Mouse (Mus musculus) cerebellum, postnatal 10 days (tissue): ENCODE data around the gene Kcnj2.

Source experiments
- DNase-seq, 2 experiments: peaks; one replicate each; pipeline ENCODE4 v3.0.0; 2021; ENCODE audit warnings: mixed read lengths in 2 of 2

The Kcnj2 gene

DNA sequence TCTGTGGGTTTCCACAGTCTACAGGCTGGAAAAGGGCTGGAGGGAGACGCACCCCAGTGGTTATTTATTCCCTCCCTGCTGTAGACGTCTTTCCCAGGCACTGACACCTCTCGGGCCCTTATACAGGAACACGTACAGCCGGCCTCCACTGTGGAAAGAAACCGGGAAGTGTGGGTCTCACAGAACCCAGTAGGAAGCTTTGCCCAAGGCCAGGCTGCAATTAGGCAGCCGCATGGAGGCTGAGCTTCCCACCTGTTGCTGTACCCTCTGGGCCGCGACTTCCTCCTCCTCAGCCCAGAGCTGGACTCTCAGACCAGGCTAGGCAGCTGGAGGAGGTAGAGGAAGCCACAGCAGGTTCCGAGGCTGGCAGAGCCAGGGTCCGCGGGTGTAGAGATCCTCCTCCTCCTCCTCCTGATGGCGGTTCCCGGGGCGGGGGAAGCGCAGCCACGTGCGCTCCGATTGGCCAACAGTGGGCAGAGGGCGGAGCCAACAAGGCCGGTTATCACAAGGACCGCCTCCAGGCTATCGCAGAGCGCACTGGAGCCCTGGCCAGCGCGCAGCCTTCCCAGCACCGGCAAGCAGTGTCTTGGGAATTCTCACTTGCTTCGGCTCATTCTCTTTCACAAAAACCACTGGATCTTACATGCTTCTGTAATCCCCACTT, at the start of gene Kcnj2:
Kcnj2 (plus strand) TSS at position 530 of the 664 bp plus-strand sequence.
- peak; percentile 93 to 95 for DNase-seq

DNA sequence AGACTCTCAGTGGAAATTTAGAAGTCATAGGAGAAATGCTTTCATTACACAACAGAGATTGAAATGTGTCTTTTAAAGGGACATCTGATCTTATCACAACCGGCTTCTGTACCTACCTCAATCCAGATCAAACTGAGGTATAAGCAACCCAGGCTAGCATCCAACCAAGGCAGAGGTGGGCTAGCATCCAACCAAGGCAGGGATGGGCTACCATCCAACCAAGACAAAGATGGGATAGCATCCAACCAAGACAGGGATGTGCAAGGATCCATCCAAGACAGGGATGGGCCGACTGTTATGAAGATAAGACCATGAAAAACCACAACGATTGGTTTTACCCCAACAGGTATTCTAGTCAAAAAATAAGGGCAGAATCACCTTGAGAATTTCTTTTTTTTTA, 49.8 kb upstream of the Kcnj2 start:
- peak; percentile 62 to 68 for DNase-seq

DNA sequence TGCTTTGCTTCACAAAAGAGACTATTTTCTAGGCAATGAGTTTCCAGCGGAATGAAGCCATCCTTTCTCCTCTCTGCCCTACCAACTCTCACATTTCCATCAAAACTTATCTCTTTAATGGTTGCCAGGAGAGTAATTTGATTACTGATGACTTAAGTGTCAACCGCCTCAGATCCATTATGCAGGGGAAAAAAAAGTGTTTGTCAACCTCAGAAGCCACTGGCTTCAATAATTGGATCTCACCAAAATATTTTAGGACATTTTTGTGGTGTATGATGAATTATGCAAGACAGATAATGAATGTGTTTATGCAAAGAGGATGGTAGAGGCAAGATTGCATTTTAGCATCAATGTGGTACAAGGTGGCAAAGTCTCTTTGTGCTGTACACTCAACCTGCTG, 45.8 kb upstream of the Kcnj2 start:
- DNase-seq, result no peak

DNA sequence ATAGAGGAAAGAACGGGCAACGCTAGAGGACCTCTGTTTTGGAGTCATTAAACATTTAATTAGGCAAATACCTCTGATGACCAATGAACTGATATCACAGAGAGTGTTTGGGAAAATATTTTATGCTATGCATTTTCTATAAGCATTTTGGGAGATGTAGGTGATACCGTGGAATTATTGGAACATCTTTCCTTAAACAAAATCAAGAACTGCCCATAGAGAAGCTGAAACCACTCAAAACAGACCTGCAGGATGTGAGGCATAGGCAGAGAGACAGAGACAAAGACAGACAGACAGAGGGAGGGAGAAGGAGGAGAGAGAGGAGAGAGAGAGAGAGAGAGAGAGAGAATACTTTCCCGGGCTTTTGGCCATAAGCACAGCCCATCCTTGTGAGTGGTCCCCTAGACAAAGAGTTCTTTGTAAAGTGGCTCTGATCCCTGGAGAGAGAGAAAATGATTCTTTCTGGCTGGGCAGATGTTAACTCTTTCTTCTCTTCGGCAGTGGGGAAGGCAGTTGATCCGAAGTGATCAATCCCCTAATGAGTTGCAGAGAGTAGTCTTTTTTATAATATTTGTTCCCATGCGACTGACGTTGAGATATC, 43.2 kb upstream of the Kcnj2 start:
- peak in 1 of 2 experiments; percentile 4 for DNase-seq

DNA sequence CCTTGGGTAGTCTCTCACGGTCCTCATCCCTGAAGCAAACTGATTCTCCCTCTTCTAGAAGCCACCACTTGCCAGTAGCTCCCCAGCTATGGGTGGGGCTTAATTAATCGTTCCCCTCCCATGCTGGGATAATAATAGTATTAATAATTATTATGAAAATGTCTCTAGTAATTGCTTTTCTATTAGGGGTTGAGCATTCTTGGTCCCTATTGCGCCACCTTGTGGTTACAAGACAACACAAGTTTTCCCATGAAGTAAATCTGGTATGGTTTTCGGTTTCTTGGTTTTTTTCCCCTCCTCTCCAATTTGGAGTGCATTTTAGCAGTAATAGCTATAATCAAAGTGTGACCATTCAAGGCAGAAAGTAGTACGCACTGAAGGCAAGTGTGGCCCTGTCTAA, 23.8 kb upstream of the Kcnj2 start:
- peak; percentile 65 to 79 for DNase-seq

DNA sequence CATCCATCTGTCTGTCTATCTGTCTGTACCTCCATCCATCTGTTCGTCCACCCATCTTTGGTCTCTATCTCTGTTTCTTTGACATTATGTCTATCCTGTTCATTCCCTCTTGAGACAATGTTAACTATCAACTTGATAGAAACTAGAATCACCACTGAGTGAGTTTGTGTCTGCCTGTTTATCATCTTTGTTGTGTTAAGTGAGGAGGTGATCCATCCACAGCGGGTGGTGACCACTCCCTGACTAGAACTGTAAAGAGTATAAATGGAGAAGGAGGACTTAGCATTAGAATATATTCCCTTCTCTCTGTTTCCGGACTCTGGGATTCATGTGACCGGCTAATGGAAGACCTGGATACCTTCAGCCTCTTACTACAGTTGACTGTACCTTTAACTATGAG, 22.7 kb upstream of the Kcnj2 start:
- DNase-seq, result no peak

DNA sequence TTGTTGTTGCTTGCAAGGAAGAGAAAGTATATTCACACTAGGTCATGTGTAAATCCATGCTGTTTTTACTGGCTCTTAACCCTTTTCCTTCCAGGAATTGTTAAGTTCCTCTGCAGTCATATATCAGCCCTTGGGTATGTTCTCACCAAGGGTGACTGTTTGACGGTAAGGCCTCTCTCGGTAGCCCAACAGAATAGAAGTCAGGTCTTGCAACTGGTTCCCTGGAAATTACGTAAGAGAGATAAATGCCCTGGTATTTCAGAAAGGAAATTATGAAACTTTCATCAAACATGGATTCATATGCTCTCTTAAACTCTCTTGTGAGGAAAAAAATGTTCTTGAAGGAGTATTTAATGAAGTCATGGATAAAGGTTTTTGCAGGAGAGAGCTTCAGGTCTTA, 11.7 kb upstream of the Kcnj2 start:
- DNase-seq, result no peak

DNA sequence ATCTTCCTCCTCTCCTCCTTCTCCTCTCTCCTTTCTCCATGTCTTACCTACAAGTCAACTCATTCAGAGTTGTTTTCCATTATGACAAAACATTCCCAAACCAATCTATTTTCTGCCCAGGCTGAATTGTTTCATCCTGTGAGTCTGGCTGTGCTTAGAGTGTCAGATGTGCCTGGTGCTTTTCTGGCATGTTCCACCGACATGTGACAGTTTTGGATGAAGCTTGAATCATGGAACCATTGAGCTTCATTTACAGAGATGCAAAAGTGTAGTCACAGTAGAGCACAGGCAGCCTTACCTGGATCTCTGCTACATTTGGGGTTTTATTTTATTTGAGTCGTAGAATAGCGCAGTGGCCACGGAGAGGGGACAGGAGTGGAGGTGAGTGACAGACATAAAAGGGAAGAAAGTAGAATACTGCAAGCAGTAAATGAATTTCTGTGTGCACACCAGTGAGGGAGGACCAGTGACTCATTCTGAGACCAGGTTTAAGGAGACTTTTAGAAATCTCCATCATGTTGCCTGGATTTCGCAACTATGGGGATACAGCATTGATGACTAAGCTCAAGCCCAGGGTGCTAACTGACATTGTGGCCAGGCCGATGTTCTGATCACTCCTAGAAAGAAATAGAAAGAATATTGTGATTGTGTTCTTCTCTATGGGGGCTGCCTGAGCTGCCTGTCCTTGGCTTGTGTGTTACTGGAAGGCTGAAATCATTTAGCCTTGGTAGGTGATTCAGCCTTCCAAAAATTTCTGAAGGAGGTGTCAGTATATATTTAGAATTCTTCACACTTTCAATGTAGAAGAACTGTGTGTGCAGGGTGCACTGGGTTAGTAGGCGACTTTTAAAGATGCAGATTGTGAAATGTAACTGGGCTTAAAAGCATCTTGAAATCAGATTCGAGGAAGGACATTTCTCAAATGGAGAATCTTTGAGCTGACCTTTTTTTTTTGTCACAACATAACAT, 10.8 kb upstream of the Kcnj2 start:
- DNase-seq, result peak; percentile 54 to 59

DNA sequence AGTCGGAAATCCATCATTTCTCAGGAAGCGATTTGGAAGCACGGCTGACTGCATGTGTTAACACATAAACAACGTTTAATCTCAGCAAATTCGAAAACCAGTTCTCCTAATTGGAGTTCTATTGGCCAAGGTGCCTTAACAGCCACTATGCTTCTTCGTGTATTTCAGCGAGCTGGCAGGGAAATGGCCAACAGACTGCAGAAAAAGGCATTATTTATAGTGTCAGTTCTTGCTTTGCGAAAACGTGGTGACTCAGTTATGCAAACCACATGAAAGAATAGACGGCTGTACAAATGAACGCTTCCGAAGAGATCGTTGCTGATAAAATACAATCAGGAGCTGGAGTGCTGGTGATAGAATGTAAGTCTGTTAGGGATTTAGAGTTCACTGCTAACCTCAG, 9.9 kb upstream of the Kcnj2 start:
- DNase-seq, result no peak

DNA sequence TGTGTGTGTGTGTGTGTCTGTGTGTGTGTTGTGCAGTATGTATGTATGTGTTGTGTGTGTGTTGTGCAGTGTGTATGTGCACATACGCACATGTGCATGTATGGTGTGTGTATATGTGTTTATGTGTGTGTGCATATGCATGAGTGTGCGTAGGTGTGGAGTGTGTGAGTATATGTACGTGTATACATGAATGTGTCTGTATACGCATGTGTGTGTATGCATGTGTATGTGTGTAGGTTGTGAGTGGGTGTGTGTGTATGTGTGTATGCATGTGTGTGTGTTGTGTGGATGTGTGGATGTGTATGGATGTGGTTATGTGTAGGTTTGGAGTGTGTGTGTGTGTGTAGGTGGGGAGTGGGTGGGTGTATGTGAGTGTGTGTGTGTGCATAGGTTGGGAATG, 8.5 kb upstream of the Kcnj2 start:
- DNase-seq, result no peak

DNA sequence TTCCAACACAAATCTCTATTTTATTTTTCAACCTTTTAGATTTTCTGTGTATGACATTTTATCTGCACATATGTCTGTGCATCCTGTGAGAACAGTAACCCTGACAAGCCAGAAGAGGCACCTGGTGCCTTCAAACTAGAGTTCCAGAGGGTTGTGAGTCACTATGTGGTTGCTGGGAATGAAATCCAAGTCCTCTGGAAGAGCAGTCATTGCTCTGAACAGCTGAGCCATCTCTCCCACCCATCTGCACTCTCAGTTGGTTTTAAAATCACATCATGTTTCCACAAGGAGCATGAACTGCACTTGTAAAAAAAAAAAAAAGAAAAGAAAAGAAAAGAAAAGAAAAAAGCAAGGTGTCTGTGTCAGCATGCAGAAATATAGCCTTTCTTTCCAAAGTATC, 6.5 kb upstream of the Kcnj2 start:
- no peak for DNase-seq

DNA sequence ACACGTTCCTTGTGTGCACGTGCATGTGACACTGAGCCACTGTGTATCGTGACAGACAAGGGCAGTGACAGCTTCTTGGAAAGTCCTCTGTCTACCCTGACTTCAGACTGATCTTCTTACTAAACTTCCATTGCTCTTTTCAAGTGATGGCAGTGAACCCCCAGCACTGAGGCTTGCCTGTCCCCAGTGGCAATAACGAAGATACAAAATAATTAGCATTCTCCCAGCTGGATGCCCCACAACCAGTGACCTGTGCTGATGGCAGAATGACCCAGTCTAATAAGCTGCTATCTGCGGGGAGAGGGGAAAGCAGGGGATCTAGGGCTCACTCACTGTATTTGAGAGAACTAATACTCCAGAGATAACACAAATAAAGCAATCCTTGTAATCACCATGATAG, 5.7 kb upstream of the Kcnj2 start:
- no peak for DNase-seq

DNA sequence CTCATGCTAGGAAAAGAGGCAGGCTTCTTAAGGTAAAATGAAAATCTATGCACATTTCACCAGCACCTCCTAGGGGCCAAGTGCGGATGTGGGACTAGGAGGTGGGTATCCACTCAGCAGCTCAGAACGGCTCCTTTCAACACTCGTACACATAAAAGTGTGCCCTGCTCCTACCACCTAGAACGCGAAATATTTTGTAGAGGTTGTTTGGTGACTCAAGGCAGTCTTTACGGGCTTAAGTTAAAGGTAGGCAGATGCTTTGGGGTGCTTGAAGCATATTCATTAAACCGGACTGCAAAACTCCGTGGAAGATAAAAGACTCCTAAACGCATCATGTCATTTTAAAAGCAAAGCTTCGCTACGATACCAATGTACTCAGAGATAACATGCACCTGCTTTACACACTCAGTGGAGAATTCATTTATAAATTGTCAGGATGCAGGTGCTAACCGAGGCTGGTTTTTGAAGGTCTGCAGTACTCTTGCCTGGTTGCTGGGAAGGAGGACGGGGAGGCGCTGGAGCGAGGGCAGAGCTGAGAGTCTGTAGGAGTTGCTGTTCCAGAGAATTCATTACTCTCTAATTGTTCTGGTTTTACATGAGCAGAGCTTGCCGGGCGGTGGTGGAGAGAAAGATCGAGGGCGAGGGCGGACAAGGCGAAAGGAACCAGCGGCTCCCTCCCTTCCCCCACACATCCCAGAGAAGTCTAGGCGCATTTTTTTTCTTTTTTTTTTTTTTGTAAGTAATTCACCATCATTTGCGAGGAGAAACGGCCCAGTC, 1.0 kb upstream of the Kcnj2 start:
- peak; percentile 68 to 69 for DNase-seq

DNA sequence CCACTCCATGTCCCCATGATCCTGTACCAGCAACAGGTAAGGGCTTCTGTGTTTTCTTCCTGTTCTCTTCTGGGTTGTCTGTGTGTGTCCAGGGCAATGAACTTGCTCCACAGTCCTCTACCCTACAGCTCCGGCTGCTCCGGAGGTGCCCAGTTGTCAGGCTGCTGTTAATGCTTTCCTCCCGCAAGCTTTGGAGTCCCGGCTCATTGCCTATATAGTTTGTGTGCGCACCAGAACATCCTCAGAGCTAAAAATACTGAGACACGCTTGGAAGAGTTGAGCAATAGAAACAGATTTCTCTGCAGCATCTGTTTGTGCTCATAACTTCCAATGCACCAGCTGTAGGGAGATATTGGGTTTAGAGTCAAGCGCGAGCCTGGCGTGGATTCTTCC, 331 bp downstream of the Kcnj2 start:
- DNase-seq, result no peak

DNA sequence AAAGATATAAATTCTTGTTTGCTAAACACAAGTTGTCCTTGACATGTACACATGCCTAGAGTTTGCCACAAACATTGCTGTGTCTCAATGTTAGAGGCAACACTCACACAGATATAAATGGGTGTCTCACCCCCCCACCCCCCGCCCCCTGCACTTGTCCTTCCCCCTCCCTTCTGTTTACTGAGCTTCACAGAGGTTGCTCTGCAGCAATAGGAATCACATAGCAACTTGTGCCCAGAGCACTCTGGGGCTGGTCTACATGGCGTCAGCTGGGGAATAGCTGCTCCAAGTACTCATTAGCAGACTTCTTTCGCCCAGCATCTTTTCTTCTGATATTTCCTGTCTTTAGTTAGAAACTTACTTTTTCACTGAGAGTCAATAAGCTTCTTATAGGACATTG, 1.8 kb downstream of the Kcnj2 start:
- DNase-seq, result no peak

DNA sequence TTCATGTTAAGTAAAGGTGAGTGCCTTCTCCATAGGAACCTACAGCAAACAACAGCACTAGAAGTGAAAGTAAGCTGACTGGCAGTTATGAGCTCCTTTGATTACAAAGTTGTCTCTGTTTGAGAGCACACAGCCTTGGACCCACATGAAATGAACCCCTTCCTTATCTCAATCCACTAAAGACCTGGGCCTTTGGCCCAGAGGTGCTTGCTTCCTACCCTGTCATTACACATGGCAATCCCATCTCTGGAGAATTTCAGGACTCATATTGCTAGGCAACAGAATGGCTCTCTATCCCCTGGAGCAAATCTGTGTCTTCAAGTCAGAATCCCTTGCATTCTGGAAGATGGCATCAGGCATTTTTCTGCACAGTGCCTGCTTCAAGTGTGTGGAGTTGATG, 4.5 kb downstream of the Kcnj2 start:
- no peak for DNase-seq

DNA sequence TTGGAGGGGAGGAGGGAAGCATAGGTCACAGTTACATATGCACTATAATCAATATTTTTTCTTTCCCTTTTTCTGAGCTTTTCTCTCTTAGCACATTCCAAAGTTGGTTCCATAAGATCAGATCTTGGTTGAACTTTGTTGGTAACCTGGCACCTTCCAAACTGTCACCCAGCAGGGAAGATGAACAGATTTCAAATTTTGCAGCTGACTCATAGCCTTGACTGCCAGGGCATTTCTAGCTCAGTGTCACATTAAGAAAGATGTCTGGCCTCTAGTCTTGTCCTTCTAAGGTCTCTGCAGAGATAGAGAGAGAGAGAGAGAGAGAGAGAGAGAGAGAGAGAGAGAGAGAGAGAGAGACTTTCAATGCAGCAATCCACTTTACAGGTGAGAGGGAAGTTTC, 8.2 kb downstream of the Kcnj2 start:
- DNase-seq, result peak in 1 of 2 experiments; percentile 16

DNA sequence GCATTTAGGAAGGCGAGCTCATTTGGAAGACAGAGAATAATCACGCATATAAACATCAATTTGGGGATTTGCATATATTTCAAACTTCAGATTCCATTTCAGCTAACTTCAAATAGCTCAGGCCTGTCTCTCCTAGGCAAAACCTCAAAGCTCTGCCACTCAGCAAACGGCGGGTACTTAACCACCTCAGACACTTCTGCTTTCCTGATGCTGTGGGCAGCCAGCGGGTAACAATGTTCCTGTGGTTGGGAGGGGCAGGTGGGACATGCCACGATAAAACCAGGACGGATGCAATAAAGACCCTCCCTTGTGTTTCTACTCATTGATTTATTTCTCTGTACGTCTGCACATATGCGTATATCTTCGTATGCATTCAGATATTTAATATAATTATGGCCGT, 12.1 kb downstream of the Kcnj2 start:
- no peak for DNase-seq

DNA sequence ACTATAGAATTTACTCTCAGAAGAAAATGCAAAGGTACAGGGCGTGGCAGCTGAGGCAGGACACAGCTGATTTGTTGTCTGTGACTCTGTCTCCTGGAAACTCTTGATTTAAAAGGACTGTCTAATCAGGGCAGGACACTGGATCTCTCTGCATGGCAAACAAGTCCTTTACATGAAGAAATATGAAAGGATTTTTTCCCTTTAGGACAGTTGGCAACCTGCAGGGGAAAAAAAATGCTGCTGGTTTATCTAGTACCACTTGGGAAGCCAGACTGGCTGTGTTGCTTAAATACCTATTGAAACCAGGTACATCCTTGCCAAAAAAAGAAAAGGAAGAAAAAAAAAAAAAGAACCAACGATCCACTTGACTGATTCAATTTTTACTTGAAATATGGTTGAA, 17.0 kb downstream of the Kcnj2 start:
- DNase-seq, result no peak

DNA sequence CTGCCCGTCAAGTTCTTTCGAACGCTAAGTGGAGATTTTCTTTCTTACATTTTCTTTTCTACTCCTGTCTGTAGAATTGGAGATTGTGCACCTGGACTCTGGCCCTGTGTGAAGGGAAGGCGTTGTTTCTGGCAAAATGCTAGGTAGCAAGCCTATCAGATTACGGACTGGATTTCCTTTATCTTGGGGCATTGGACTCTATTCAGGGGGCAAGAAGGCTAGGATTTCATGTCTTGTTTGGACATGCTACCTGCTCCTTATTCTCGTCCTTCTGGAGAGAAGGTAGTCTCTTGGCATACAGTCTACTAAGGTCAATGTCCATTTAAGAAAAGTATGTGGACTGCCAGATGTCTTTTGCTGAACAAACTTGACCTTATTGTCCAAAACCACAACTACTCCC, 21.0 kb downstream of the Kcnj2 start:
- DNase-seq, result no peak

DNA sequence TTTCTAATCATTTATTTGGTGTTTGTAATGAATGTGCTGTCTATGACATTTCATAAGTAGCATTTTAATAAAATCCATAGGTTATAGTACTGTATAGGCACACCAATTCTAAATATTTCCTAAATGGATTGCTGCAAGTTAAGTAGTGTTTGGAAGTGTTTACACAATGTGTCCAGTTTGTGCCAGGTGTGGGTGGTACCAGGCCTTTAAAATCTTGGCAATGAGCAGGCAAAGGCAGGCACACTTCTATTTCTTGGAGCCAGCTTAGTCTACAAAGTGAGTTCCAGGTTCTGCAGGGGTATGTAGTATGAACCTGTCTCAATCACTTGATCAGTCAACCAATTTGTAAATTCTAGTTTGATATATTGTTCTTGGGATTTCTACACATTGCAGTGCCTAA, 22.3 kb downstream of the Kcnj2 start:
- DNase-seq, result no peak

DNA sequence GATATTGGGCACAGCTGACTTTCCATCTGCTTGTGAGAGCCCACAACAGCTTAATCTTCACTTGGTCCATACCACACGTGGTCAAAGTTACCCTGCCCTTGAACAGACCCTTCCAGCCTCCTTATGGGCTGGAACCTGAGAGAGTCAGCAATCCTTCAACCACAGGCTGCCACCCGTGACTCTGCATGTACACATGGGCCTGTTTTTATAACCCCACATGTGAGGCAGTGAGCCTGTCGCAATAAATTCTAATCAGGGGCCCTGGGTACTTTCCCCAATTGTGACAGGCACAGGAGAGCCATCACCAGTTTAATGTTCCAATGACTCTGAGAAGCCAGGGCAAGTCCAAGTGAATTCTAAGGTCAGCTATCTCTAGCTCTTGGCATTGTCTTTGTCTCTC, 22.8 kb downstream of the Kcnj2 start:
- no peak for DNase-seq

DNA sequence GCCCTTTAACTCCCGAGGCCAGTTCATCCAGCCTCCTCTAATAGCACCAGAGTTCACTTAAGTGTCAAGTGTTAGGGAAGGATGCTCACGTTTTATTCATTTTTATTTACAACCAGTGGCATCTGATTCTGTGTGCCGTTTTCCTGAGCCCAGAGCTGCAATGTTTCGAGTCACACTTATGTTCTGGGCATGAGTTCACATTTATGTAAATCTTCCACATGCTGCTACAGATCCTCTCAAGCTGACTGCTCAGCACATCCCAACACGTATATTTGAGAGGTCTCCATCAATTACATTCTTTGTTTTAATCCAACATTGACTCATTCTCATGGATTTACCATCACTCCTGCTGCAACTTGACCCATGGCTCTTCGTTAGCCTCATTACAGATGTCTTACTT, 25.2 kb downstream of the Kcnj2 start:
- no peak for DNase-seq
